Mouse (Mus musculus) cerebellum, postnatal 4 days (tissue): Measurements from ENCODE around the gene Rab26.

Experiments used
- DNase-seq, 2 experiments: peaks; one replicate each; pipeline ENCODE4 v3.0.0; 2022; ENCODE audit warnings: low spot score in 2 of 2, mixed read lengths in 1 of 2

The Rab26 gene

DNA sequence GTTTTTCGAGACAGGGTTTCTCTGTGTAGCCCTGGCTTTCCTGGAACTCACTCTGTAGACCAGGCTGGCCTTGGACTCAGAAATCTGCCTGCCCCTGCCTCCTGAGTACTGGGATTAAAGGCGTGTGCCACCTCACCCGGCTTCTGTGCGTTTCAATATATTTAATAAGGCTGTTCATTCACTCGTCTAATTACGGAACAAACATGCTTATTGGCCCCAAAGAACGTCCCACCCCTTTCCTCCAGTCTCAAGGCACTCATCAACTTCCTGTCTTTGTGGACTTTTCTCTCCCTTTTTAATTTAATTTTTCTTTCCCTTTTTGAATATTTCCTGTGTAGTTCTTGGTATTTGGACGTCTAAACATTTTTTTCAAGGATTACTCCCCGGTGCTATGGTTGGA, 14.4 kb upstream of the Rab26 start:
- DNase-seq: no peak

DNA sequence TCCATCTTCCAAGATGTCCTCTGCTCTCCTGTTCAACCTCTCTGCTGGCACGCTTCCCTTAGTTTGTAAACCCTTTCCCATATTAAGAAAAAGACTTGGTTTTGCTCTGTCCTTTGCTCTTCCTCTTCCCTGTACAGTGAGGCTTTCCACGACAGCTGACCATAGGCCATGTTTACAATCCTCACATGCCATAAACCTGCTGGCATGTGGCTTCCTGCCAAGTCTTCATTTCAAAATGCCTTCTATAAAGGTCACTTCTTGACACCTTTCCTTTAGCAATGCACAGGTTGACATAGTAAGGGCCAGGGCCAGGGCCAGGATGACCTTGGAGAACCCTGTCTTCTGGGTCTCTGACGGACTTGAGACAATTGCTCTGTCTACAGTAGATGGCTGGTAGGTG, 12.2 kb upstream of the Rab26 start:
- DNase-seq: no peak

DNA sequence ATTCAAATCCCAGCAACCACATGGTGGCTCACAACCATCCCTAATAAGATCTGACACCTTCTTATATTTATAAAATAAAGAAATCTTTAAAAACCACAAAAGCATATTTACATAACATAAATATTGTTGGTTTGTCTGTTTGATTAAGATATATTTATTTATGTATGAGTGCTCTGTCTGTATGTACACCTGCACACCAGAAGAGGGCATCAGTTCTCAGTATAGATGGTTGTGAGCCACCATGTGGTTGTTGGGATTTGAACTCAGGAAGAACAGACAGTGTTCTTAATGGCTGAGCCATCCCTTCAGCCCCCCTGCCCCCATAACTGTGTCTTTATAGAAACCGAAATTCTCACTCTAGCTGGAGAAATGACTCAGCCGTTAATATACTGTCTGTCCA, 11.2 kb upstream of the Rab26 start:
- DNase-seq: no peak

DNA sequence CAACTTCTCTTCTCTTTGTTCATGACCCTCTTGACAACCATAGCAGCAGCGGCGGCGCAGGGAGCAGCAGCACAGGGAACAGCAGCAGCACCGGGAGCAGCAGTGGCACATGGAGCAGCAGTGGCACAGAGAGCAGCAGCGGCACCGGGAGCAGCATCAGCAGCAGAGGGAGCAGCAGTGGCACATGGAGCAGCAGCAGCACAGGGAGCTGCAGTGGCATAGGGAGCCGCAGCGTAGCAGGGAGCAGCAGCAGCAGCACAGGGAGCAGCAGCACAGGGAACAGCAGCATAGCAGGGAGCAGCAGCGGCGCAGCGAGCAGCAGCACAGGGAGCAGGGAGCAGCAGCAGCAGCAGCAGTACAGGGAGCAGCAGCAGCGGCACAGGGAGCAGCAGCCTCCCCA, 10.6 kb upstream of the Rab26 start:
- DNase-seq: no peak

DNA sequence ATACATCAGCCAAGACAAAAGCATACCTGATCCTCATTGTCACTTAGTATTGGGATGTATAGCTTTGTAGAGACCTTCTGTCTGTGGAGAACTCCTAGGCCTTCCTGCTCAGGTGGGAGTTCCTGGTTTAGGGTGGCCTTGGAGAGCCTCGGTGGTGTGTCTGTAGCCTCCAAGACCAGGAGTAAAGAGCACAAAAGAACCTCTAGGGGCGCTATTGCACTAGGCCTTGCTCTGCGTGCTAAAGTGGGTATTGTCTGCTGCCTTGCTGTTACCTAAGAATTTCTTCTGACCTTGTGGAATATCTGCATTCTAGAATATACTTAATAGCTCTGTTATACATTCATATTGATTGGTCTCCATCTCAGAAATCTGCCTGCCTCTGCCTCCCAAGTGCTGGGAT, 6.4 kb upstream of the Rab26 start:
- peak in 1 of 2 experiments; percentile 40 for DNase-seq

DNA sequence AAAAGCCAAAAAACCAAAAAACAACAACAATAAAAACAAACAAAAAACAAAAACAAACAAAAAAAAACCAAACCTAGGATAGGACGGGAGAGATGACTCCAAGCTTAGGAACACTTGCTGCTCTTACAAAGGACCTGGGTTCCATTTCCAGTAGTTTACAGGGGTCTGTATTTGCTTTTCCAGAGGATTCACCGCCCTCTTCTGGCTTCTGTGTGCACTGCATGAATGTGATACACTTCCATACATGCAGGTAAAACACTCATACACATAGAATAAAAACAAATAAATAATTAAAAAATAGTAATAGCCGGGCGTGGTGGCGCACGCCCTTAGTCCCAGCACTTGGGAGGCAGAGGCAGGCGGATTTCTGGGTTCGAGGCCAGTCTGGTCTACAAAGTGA, 4.9 kb upstream of the Rab26 start:
- DNase-seq: peak in 1 of 2 experiments; percentile 53

DNA sequence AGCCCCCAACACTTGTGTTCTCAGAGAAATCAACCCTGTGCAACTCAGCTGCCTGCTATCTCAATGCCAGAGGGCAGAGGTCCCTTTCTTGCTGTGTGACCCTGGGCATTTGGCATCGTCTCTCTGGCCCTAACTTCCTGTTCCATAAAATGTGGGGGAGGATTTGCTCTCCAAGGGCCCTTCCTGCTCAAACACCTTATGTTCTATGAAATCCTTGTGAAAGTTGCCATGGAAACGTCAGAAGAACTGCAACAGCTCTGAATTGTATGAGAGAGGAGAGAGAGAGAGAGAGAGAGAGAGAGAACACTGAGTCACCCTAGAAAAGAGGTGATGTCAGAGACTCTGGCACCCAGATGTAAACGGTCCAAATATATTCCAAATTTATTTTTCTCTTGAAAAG, 3.5 kb upstream of the Rab26 start:
- DNase-seq: no peak

DNA sequence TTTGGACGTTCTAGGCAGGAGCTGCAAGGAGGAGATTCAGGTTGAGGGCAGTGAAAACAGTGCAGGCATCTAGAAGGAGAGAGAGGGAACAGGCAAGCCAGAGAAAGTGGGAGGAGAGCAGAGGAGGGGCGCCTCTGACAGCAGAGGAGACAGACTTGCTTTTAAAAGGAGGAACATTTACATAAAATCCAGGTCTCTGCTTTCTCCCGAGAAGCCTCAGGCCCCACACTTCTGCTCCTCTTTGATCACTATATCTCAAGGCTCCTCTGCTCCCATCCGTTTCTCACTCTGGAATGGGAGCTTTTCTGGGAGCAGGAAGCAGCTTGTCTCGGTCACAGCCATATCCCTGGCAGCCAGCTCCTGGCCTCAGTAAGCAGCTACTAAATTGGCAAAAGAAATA, 1.3 kb upstream of the Rab26 start:
- no peak for DNase-seq

DNA sequence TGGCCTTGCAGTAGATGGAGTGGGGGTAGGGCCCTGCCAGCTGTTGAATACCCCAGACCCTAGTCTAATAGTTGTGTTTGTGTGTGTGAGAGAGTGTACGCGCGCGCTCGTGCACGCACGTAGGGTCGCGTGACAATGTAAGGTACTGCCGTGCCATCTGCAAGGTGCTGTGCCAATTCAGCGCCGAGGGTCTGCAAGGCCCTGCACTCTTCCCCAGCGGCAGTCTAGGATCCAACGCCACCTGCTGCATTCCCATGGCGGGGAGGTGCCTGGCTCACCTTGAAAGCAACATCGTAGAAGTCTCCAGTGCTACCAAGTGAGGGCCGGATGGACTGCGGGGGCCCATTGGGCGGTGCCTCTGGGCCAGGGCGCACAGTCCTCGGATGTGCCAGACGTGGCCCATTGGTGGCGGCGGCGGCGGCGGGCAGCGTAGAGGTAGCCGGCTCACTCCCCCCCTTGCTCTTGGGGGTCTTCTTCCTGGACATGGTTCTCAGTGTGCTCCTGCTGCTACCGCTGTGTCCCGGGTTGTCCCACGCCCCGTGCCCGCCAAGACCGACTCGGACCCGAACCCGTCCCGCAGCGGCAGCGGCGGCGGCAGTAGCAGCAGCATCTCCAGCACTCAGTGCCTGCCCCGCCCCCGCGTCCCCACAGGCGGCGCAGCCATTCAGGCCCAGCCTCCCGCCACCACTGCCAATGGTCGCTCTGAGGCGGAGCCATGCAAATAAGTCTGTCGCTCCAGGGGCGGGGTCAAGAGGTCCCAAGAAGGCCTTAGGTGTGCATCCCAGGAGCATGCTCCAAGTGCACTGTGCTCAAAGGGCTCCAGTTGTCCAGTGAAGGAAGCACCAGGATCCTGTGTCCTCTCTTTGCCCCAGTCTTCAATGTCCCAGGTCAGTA, 664 bp downstream of the Rab26 start:
- DNase-seq: peak; percentile 57 to 74

DNA sequence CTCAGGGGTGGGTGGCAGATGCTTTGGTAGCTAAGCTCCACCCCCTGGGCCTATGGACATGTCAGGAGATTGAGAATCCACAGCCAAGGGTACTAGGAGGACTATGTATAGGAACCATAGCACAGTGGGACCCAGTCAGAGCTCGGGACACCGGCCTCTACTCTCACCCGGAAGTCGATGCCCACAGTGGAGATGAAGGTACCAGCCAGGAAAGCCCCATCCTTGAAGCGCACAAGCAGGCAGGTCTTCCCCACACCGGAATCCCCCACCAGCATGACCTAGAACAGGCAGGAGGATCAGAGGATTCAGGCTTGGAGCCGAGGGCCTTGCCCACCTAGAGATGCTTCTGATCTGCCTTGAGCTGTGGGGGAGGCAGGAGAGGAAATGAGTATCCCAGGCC, 2.0 kb downstream of the Rab26 start:
- DNase-seq: no peak

DNA sequence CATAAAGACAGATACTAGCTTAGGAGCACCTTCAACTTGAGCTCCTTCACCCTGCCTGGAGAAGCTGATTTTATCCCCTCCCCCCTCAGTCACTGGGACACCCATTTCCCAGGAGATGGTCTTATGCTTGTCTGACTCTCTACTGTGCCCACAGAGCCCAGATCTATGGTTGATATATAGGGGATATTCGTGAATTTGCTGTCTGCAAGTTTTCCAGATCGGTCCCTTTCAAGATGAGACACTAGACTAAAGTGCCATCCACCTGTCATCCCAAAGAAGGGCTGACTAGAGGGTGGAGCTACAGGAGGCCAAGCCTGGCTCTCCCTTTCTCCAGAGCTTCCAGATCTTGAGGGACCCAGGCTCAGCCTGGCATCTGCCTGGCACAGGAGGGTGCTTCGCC, 2.9 kb downstream of the Rab26 start:
- DNase-seq: no peak

DNA sequence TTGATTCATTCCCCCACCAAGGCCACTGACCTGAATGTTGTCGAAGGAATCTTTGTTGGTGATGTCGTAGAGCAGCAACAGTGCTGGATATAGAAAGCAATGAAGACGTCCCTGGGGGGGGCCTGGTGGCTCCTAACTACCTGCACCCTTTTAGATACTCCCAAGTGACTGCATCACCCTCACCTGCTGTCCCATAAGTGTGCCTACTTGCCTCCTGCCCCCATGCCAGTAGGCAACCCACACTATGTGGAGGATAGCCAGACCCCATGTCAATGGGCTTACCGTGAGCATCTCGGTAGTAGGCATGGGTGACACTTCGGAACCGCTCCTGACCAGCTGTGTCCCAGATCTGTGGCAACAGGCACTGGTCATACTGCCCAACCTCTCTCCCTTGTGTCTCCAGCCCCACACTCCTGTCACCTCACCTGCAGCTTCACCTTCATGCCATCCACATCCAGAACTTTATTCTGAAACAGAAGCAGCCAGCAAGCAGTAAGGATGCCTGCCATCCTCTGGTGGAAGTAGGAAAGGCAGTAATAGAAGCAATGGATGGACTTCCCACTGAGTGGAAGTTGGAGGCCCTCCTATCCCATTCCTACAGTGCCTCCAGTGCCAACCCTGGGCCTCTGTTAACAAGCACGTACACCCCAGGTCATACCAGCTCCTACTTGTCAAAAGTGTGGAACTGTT, 3.5 kb downstream of the Rab26 start:
- DNase-seq: no peak

DNA sequence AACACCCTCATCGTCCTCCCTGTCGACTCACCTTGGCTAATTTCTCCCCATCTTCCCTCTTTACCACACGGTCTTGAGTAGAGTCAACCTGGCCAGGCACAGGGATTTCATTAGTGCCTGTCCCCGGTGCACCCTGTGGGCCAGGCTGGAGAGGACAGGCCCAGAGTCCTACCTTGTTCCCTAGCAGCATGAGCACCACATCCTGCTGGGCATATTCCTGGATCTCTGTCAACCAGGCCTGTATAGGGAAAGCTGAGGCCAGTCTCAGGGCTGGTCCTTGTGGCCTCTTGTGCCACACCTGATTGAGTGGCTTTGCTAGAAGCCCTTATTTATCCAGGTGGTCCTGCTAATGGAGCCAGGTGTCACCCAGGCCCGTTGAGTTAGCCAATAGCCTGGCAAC, 4.1 kb downstream of the Rab26 start:
- DNase-seq: no peak

DNA sequence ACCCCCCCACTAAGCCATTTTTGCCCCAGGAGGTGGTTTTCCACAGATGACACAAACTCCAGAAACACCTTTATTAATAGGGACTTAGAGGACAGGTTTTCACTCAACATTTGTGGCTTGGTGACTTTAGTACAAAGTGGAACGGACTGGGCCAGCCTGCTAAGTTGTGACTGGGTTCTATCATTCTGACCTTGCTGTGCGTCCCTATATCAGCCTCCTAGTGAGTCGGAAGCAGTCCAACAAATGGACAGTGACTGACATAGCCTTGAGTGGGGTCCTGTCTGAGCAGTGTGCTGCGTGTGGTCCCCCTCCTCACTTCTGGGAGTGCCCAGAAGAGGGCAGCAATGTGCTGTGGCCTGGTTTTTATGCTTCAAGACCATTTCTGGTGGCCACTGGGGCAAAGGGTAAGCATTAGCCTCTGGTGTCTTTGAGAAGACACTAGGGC, 5.0 kb downstream of the Rab26 start:
- DNase-seq: peak; percentile 62 to 82

DNA sequence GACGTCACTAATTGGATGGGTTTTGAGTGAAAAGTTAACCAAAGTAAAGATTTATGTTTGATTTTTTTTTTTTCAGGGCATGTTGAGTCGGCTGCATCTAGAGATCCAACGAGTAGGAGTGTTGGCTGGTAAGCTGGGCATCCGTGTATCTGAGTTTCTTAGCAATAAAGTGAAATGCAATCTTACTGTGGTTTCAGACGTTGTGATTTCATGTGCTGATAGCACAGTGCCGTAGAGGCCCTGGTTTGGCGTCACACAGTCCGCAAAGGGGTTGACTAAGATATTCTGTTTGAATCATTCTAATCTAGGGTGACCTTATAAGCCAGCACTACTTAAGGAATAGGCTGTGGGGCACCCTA, 5.5 kb downstream of the Rab26 start:
- DNase-seq: no peak

DNA sequence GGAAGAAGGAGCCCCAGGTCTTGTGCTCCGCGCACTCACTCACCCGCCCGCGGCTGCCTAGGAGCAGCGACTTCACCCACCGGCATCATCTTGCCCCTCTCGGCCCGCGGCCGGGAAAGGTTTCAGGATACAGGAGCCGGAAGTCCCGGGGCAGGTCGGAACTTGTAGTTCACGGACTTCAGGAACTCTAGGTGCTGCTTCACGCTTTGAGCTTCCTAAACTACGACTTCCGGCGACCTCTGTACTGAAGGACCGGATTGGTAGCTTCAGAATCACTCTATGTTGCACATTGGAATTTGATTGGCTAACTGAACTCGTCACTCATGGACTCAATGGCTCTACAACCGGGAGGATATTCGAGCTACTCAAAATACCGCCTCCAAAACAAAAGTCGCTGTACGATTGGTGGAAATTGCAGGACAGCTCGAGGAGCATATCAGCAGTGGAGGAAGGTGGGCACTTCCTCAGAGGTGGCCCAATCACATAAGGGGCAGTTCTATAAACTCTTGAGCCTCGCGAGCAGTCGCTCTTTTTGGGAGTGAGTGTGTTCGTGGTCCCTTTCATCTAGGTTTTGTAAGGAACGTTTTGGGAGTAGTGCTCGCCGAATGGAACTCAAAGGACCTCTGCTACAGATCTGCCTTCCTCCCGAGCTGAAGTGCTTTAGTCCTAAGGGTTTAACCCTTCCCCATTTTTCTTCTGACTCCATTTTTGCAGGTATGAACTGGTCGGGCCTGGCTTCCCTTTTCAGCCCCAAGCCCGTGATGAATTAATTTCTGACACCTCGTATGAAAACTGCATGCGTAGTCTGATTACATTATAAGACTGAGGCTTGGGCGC, 6.1 kb downstream of the Rab26 start, which contains the start of gene Traf7:
Gene Traf7, minus strand, starts transcription at position 216 of the 837 bp plus-strand sequence.
- DNase-seq: peak; percentile 73 to 86

DNA sequence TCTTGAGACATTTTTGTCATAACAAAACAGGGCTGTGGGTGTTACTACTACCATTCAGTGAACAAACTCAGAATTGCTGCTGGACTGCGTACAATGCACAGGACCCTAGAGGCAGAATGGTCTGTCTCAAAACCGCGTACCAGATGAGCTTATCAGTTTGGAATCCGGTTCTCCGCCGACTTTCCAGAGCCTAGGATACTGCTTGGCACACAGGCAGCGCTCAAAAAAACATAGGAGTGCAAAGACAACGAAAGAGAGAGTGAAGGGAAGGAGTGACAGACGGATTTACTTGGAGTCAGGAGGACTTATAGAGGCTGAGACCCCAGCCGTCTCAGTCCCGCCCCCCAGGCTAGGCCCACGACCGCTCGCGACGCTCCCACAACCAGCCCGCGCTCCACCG, 6.7 kb downstream of the Rab26 start:
- no peak for DNase-seq

DNA sequence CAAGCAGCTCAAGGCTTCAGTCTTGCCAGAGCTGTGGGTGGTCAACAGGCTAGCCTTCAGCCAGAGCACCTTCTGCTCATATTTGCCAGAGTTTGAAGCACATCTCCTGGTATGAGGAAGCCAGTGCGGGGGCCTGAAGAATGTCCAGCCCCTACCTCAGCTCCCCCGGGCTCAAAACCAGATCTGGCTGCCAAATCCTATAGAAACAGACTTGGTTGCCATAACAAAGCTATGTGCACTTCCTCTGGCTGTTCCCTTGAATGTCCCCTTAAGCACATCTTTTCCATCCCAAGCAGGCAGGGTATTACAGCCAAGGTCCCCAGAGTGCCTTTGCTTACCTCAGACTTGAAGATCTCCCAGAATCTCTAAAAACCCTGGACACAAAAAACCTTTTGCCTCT, 9.3 kb downstream of the Rab26 start:
- DNase-seq: no peak

DNA sequence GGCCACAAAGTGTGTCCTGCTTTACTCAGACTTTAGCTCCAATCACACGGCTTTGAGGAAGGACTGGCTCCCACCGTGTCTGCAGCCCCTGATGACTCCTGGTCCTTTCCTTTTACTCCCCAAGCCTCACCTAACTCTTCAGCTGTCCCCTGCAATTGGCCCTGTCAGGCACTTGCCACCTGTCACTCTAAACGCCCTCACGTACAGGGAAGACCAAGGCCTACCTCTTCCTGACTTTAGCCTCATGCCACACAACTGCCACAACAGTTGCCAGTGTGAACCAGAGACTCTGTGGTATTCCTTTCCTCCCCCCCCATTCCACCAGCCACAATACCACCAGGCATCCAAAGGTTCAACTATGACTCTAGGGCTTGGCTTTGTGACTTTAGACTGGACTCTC, 13.6 kb downstream of the Rab26 start:
- no peak for DNase-seq

DNA sequence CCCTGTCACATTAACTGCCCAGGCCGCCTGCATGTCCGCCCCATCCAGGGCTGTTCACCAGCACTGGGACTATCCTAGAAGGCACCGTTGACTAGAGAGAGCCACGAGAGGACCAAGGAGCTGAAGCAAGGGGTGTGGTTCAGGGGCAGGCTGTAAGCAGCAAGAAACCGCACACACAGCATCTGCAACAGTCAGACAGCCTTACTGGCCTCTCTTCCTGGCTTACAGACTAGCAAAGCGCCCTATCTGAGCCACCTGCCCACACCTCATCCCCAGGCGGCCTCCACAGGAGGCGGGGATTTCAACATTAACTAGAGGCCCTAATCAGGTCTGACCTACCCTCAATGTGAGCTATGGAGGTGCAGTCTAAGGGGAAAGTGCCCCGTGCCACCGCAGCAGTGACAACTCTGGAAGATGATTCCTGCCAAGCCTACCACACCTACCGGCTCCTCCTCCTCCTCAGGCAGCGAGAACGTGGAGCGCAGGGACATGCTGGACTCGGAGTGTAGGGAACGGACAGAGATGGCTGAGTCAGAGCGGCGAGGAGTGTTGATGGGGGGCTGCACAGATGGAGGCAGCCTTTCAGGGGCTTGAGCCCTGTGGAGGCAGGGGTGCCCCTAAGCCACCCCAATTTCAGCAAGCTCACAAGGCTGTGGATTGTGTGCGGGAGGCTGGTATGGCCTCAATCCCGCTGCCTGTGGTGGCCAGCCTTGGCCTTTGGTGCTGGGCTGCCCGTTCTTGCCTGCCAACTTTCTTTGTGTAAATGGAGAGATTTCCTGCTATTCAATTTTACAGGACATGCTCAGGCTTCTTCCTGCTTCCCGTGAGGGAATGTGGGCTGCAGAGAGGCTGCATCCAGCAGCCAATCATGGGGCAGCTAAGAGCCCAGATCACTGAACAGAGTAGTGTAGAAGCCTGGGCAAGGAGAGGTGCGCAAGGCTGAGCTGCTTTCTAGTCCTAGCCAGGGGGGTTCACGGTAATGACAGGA, 19.4 kb downstream of the Rab26 start:
- no peak for DNase-seq

DNA sequence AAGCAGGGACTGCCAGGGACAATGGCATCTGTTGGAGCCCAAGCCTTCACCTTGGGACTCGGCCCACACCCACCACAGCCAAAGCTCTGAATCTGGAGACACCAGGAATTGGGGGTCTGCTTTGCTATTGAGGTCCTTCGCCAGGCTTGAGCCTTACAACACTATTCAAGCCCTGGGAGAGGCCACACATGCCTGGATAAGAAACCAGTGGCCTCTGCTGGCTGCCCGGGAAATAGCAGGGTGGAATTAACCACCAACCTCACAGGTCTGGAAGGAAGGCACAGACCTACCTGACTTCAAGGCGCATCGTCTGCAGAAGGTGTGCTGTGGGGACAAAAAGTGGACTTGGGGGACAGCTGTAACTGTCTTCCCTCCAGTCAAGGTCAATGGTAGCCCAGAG, 20.4 kb downstream of the Rab26 start:
- DNase-seq: peak in 1 of 2 experiments; percentile 63
